Mouse (Mus musculus) kidney, postnatal 0 days (tissue): ENCODE measurements around the gene Abcf3. TPM values are rescaled to one million over a fixed set of nuclear protein-coding genes. Genes with fewer than 3 reads are reported as not detected.

ENCODE experiments used
- ATAC-seq: fragments of 200-750 bp; cut with Nextera tagmentation; replicated peaks from 2 replicates; pipeline ENCODE4 v1.8.0; 2017; ENCODE audit warnings: low read depth, moderate number of reproducible peaks, moderate TSS enrichment, moderate library complexity; ENCODE audit not compliant: low FRiP score
- DNase-seq: peaks from one replicate; pipeline ENCODE4 v3.0.0-alpha.2; 2016; ENCODE audit warnings: low spot score
- H3K27ac ChIP-seq: fragments of 300-500 bp; sonication (generic); 2 replicates; pipeline ENCODE4 v1.5.1; 2014; ENCODE audit warnings: mild to moderate bottlenecking
- H3K27me3 ChIP-seq: fragments of 300-500 bp; sonication (generic); 2 replicates; pipeline ENCODE4 v1.6.1; 2014; ENCODE audit warnings: low read length, mixed read lengths; ENCODE audit not compliant: insufficient read depth
- H3K36me3 ChIP-seq: fragments of 300-500 bp; sonication (generic); 2 replicates; pipeline ENCODE4 v1.6.1; 2014; ENCODE audit warnings: low read length, mixed read lengths; ENCODE audit not compliant: insufficient read depth
- H3K4me1 ChIP-seq: fragments of 300-500 bp; sonication (generic); replicated peaks from 2 replicates; pipeline ENCODE4 v1.6.1; 2014; ENCODE audit warnings: antibody characterized with exemption, low read length, mixed read lengths; ENCODE audit not compliant: insufficient read depth
- H3K4me2 ChIP-seq: fragments of 300-500 bp; sonication (generic); 2 replicates; pipeline ENCODE4 v1.6.1; 2014; ENCODE audit warnings: mild to moderate bottlenecking, low read length, moderate library complexity, mixed read lengths
- H3K4me3 ChIP-seq: fragments of 300-500 bp; sonication (generic); replicated peaks from 2 replicates; pipeline ENCODE4 v1.5.1; 2014; ENCODE audit warnings: low read depth, low read length
- H3K9ac ChIP-seq: fragments of 300-500 bp; sonication (generic); 2 replicates; pipeline ENCODE4 v1.6.1; 2014; ENCODE audit warnings: low read depth, low read length
- H3K9me3 ChIP-seq: fragments of 300-500 bp; sonication (generic); replicated peaks from 2 replicates; pipeline ENCODE4 v1.6.1; 2016; ENCODE audit warnings: low read length, inconsistent platforms, mixed read lengths
- CTCF ChIP-seq: IDR thresholded peaks from 2 replicates; pipeline ENCODE4 v1.5.1; 2016; ENCODE audit warnings: antibody characterized with exemption, low read depth, mild to moderate bottlenecking, moderate library complexity
- WGBS: fragments of 180-500 bp; shearing (Covaris S2); extraction: QIAGEN DNeasy Blood & Tissue Kit; methylation state at CpG from one replicate; pipeline ENCODE4 v1.1.7; 2014; 5-methylcytosine and 5-hydroxymethylcytosine counted together
- polyA plus RNA-seq: library from polyadenylated mRNA; unstranded; fragments of >200 nt; fragmentation: Nextera tagmentation; extraction: Ambion mirVana; gene quantifications from 2 replicates; pipeline ENCODE4 v1.2.1, GENCODE M21; 2015

Abcf3 gene
- polyA plus RNA-seq, 1 experiment from 2014 or later = 53.6 TPM

- Histone ChIP-seq H3K36me3 (peaks cover 28% of the 10 kb centered on the region), H3K4me2 (no peak overlapping the region), H3K4me3 (no peak overlapping the region), H3K27me3 (no peaks in the 10 kb centered on the region), H3K4me1 (peaks cover 5% of the 10 kb centered on the region), H3K27ac (no peak overlapping the region), H3K9me3 (no peaks in the 10 kb centered on the region), H3K9ac (no peak overlapping the region)
- DNase-seq (no peak), ATAC-seq (no peak)
- TF ChIP-seq CTCF = no peak
- WGBS = 95% methylated on average over 5 of the region's 5 CpGs
Observed at GRCm38 (mm10) chr16:20551691-20552090, 3.3 kb downstream of the Abcf3 start.

- TF ChIP-seq CTCF = no peak
- Histone ChIP-seq H3K4me3 (no peak overlapping the region), H3K9ac (no peak overlapping the region), H3K9me3 (no peaks in the 10 kb centered on the region), H3K27me3 (no peaks in the 10 kb centered on the region), H3K27ac (no peak overlapping the region), H3K36me3 (peaks cover 28% of the 10 kb centered on the region), H3K4me2 (no peak overlapping the region), H3K4me1 (peaks cover 5% of the 10 kb centered on the region)
- WGBS = 91% methylated on average over 1 of the region's 1 CpGs
- ATAC-seq (no peak), DNase-seq (no peak)
Observed at GRCm38 (mm10) chr16:20552594-20552993, 4.2 kb downstream of the Abcf3 start.

GRCm38 (mm10) chr16:20555000-20555399, 6.6 kb downstream of the Abcf3 start:
- peaks cover 47% of the 10 kb centered on the region for H3K36me3 ChIP-seq
- no peak for TF ChIP-seq CTCF
- WGBS = 94% methylated on average over 6 of the region's 6 CpGs

GRCm38 (mm10) chr16:20557381-20557780, 9.0 kb downstream of the Abcf3 start:
- Histone ChIP-seq H3K27ac (no peak overlapping the region), H3K36me3 (peaks cover 56% of the 10 kb centered on the region), H3K4me3 (no peak overlapping the region), H3K4me1 (no peaks in the 10 kb centered on the region), H3K9ac (no peak overlapping the region), H3K9me3 (no peaks in the 10 kb centered on the region), H3K27me3 (no peaks in the 10 kb centered on the region), H3K4me2 (no peak overlapping the region)
- DNase-seq (no peak), ATAC-seq (no peak)
- TF ChIP-seq CTCF = no peak
- WGBS = 64% methylated on average over 7 of the region's 7 CpGs

More at GRCm38 (mm10) chr16:20555000-20555399, 6.6 kb downstream of the Abcf3 start:
- no peaks in the 10 kb centered on the region for H3K4me1 ChIP-seq
- H3K27ac ChIP-seq = no peak overlapping the region
- no peak for DNase-seq
- no peak for ATAC-seq
- H3K4me2 ChIP-seq = no peak overlapping the region
- no peak overlapping the region for H3K4me3 ChIP-seq
- no peak overlapping the region for H3K9ac ChIP-seq
- H3K27me3 ChIP-seq = no peaks in the 10 kb centered on the region
- H3K9me3 ChIP-seq = no peaks in the 10 kb centered on the region

- ATAC-seq = no peak
- Histone ChIP-seq H3K27ac (no peak overlapping the region), H3K4me1 (no peaks in the 10 kb centered on the region), H3K4me2 (no peak overlapping the region), H3K27me3 (no peaks in the 10 kb centered on the region), H3K9ac (no peak overlapping the region), H3K36me3 (peaks cover 21% of the 10 kb centered on the region), H3K4me3 (no peak overlapping the region), H3K9me3 (no peaks in the 10 kb centered on the region)
- no peak for DNase-seq
- 67% methylated on average over 1 of the region's 1 CpGs for WGBS
- TF ChIP-seq CTCF = no peak
Observed at GRCm38 (mm10) chr16:20565075-20565474, 16.7 kb downstream of the Abcf3 start.

- Histone ChIP-seq H3K9me3 (no peaks in the 10 kb centered on the region), H3K9ac (peak within 1 kb of the TSS; percentile 37; the same call in 1 of the 2 replicates), H3K4me2 (peak within 1 kb of the TSS; percentile 91), H3K27me3 (peaks cover 34% of the 10 kb centered on the region), H3K36me3 (no peaks in the 10 kb centered on the region), H3K4me3 (peak within 1 kb of the TSS; percentile 48), H3K27ac (no peak within 1 kb of the TSS), H3K4me1 (peaks cover 17% of the 10 kb centered on the region)
- 0% methylated on average over 22 of the region's 24 CpGs for WGBS
- TF ChIP-seq CTCF = no peak
- ATAC-seq (peak; percentile 75), DNase-seq (peak; percentile 8)
Observed at GRCm38 (mm10) chr16:20589366-20589938, 41.1 kb downstream of the Abcf3 start, which contains the start of gene Vwa5b2. TSS of gene Vwa5b2 (plus strand) at chr16:20589471.
